Mouse (Mus musculus): ENCODE measurements around the gene Emc7. TPM values are rescaled to one million over a fixed set of nuclear protein-coding genes. Genes with fewer than 3 reads are reported as not detected.

Gene Emc7
- polyA plus RNA-seq, 1 experiment from 2014 or later: 17.5 TPM

DNA sequence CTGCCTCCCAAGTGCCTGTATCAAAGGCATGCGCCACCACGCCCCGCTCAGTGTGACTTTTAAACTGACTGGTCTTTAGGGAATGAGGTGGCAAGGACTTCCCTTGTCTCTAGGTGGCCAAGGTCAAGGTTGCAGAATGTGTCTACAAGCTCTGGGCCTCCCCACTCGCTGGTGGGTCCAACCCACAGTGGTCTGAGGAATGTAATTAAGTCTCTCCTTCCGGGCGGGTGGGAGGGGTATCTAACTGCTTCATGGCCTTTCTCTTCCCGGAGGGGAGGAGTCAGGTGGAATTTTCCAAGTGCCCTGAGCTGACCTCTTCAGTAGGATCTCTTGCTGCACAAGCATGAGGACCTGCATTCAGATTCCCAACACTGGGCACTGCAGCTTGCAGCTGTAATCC is 43.1 kb downstream of the Emc7 start:
- H3K27ac ChIP-seq (ENCODE audit: low read length): no peak overlapping the region
- no peaks in the 10 kb centered on the region for H3K27me3 ChIP-seq (ENCODE audit: control insufficient read depth, insufficient read depth, low read length)
- 65% methylated on average over 7 of the region's 7 CpGs for WGBS
- no peaks in the 10 kb centered on the region for H3K4me1 ChIP-seq (ENCODE audit: control insufficient read depth, insufficient read depth, low read length)
- no peak for ATAC-seq (ENCODE audit: insufficient number of reproducible peaks, insufficient read depth, low FRiP score, low read depth)
- no peaks in the 10 kb centered on the region for H3K36me3 ChIP-seq (ENCODE audit: control insufficient read depth, insufficient read depth, low read length)
- H3K9ac ChIP-seq (replicated peaks; ENCODE audit: low read depth, low read length): no peak overlapping the region
- H3K9me3 ChIP-seq (ENCODE audit: control insufficient read depth, low read depth, low read length): no peaks in the 10 kb centered on the region
- no peak overlapping the region for H3K4me2 ChIP-seq (replicated peaks; ENCODE audit: low read depth, low read length)
- H3K4me3 ChIP-seq (ENCODE audit: low read depth, low read length): no peak overlapping the region

DNA sequence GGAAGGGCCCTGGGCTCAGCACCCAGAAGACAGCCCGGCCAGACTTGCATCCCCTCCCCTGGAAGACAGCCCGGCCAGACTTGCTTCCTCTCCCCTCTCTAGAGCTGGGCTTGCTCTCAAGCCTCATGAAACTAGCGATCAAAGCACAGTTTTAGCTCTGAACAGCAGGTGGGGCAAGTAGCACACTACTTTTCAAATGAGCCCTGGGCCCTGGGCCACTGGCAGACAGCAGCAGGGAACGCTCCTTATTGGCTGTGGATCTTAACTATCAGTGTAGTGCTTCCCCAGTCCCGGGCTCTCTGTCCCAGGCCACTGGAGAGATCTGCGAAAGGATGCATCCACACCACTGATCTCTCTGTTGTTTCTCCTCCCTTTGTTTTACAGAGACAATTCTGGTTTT is 46.4 kb downstream of the Emc7 start:
- peak; percentile 81 for ATAC-seq (ENCODE audit: insufficient number of reproducible peaks, insufficient read depth, low FRiP score, low read depth)
- Histone ChIP-seq H3K27me3 (ENCODE audit: control insufficient read depth, insufficient read depth, low read length) (no peaks in the 10 kb centered on the region), H3K27ac (ENCODE audit: low read length) (no peak overlapping the region), H3K9ac (replicated peaks; ENCODE audit: low read depth, low read length) (no peak overlapping the region), H3K36me3 (ENCODE audit: control insufficient read depth, insufficient read depth, low read length) (no peaks in the 10 kb centered on the region), H3K4me1 (ENCODE audit: control insufficient read depth, insufficient read depth, low read length) (no peaks in the 10 kb centered on the region), H3K4me2 (replicated peaks; ENCODE audit: low read depth, low read length) (no peak overlapping the region), H3K9me3 (ENCODE audit: control insufficient read depth, low read depth, low read length) (no peaks in the 10 kb centered on the region), H3K4me3 (ENCODE audit: low read depth, low read length) (no peak overlapping the region)
- 5% methylated on average over 6 of the region's 6 CpGs for WGBS

DNA sequence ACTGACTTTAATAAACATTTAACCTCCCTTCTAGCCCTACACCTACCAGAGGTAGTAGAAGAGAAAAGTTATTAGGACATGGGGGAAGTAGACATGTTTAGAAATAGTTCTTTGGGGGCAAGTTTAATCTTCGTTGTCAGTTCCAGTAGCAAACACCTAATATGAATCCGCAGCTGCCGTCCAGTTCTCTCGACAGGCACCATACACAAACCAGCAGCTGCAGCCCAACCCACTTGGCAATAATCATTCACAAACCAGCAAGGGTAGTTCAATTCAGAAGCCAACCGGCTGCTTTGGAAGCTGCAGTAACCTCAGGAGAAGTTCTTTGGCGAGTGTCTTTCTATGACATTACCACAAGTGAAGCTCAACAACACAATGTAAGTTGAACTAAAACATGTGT is 49.2 kb downstream of the Emc7 start:
- no peaks in the 10 kb centered on the region for H3K4me1 ChIP-seq (ENCODE audit: control insufficient read depth, insufficient read depth, low read length)
- no peaks in the 10 kb centered on the region for H3K27me3 ChIP-seq (ENCODE audit: control insufficient read depth, insufficient read depth, low read length)
- 78% methylated on average over 6 of the region's 6 CpGs for WGBS
- no peak overlapping the region for H3K4me2 ChIP-seq (replicated peaks; ENCODE audit: low read depth, low read length)
- H3K27ac ChIP-seq (ENCODE audit: low read length): no peak overlapping the region
- no peak overlapping the region for H3K9ac ChIP-seq (replicated peaks; ENCODE audit: low read depth, low read length)
- no peaks in the 10 kb centered on the region for H3K9me3 ChIP-seq (ENCODE audit: control insufficient read depth, low read depth, low read length)
- H3K36me3 ChIP-seq (ENCODE audit: control insufficient read depth, insufficient read depth, low read length): no peaks in the 10 kb centered on the region
- H3K4me3 ChIP-seq (ENCODE audit: low read depth, low read length): no peak overlapping the region
- ATAC-seq (ENCODE audit: insufficient number of reproducible peaks, insufficient read depth, low FRiP score, low read depth): no peak

DNA sequence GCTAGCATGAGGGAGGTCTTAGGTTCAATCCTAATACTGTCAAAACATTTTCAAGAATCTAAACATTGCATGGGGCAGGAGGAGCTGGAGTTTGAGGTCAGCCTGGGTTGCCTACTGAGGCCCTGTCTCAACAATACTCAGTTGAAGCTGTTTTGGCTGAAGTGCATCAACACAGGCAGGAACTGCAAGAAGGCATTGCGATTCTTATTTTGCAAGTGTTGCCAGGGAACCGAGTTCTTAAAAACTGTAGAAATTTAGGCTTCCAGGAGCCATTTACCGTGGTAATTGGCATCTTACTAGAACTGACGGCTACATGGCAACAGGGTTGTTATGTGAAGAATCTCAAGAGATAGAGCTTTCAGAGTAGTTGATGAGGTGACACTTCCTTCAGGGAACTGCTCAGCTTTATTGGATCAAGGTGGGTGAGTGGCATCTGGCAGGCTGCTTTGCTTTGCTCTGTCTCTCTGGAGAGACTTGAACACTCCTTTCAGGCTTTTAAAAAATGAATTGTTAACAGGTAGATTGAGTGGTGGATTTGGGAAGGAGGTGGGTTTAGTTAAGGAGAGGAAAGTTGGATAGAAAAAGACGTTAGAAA is 52.1 kb downstream of the Emc7 start:
- no peaks in the 10 kb centered on the region for H3K27me3 ChIP-seq (ENCODE audit: control insufficient read depth, insufficient read depth, low read length)
- no peaks in the 10 kb centered on the region for H3K4me1 ChIP-seq (ENCODE audit: control insufficient read depth, insufficient read depth, low read length)
- no peak overlapping the region for H3K4me2 ChIP-seq (replicated peaks; ENCODE audit: low read depth, low read length)
- H3K9me3 ChIP-seq (ENCODE audit: control insufficient read depth, low read depth, low read length): no peaks in the 10 kb centered on the region
- H3K4me3 ChIP-seq (ENCODE audit: low read depth, low read length): no peak overlapping the region
- no peaks in the 10 kb centered on the region for H3K36me3 ChIP-seq (ENCODE audit: control insufficient read depth, insufficient read depth, low read length)
- no peak overlapping the region for H3K27ac ChIP-seq (ENCODE audit: low read length)
- ATAC-seq (ENCODE audit: insufficient number of reproducible peaks, insufficient read depth, low FRiP score, low read depth): no peak
- WGBS: 78% methylated on average over 5 of the region's 5 CpGs
- H3K9ac ChIP-seq (replicated peaks; ENCODE audit: low read depth, low read length): no peak overlapping the region

DNA sequence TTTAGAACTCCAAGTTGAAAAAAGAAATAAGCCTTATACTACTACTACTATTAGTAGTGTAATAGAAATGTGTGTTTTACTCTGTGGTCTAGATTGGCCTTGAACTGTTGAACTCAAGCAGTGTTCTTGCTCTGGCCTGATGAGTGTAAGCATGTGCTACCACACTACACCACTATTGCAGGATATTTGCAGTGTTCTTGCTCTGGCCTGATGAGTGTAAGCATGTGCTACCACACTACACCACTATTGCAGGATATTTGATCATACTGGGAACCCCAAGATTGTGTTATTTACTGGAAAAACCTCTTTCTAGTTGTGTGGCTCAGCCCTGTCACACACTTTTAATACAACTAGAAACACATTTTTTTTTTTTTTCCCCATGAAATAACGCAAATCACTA is 52.6 kb downstream of the Emc7 start:
- 100% methylated on average over 1 of the region's 1 CpGs for WGBS
- H3K27ac ChIP-seq (ENCODE audit: low read length): no peak overlapping the region
- H3K9ac ChIP-seq (replicated peaks; ENCODE audit: low read depth, low read length): no peak overlapping the region
- no peak for ATAC-seq (ENCODE audit: insufficient number of reproducible peaks, insufficient read depth, low FRiP score, low read depth)
- no peaks in the 10 kb centered on the region for H3K36me3 ChIP-seq (ENCODE audit: control insufficient read depth, insufficient read depth, low read length)
- no peaks in the 10 kb centered on the region for H3K9me3 ChIP-seq (ENCODE audit: control insufficient read depth, low read depth, low read length)
- H3K4me3 ChIP-seq (ENCODE audit: low read depth, low read length): no peak overlapping the region
- H3K27me3 ChIP-seq (ENCODE audit: control insufficient read depth, insufficient read depth, low read length): no peaks in the 10 kb centered on the region
- H3K4me2 ChIP-seq (replicated peaks; ENCODE audit: low read depth, low read length): no peak overlapping the region
- no peaks in the 10 kb centered on the region for H3K4me1 ChIP-seq (ENCODE audit: control insufficient read depth, insufficient read depth, low read length)

DNA sequence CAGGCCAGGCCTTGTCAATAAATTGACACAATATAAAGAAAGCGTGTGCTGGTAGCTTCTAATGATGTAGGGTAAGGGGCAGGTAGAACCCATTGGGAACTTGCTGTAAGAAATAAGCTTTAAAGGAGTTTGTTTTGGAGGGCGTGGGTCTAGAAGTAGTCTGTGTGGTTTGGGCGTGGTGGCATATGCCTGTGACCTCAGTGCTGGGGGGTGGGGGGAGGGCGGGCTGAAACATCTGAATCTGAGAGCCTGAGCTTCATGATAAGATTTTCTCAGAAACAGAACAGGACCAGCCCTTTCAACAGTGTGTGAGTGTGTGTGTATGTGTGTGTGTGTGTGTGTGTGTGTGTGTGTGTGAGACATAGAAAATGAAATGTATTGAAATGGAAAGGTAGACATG is 55.3 kb downstream of the Emc7 start:
- Histone ChIP-seq H3K4me1 (ENCODE audit: control insufficient read depth, insufficient read depth, low read length) (no peaks in the 10 kb centered on the region), H3K4me3 (ENCODE audit: low read depth, low read length) (no peak overlapping the region), H3K9me3 (ENCODE audit: control insufficient read depth, low read depth, low read length) (no peaks in the 10 kb centered on the region), H3K4me2 (replicated peaks; ENCODE audit: low read depth, low read length) (no peak overlapping the region), H3K36me3 (ENCODE audit: control insufficient read depth, insufficient read depth, low read length) (no peaks in the 10 kb centered on the region), H3K9ac (replicated peaks; ENCODE audit: low read depth, low read length) (no peak overlapping the region), H3K27ac (ENCODE audit: low read length) (no peak overlapping the region), H3K27me3 (ENCODE audit: control insufficient read depth, insufficient read depth, low read length) (no peaks in the 10 kb centered on the region)
- peak; percentile 90 for ATAC-seq (ENCODE audit: insufficient number of reproducible peaks, insufficient read depth, low FRiP score, low read depth)
- 74% methylated on average over 4 of the region's 4 CpGs for WGBS

DNA sequence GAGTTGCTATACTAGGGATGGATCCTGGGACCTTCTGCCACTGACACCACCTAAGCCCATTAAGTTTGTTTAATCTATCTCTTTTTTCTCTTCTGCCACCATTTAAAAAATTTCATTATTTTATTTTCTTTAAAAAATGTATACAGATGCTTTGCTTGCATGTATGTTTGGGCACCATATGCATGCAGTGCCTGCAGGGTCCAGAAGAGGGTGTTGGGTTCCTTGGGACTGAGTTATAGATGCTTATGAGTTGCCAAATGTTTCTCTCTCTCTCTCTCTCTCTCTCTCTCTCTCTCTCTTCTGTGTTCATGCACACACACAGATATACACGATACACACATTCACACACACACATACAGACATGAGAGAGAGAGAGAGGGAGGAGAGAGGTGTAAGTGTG is 58.2 kb downstream of the Emc7 start:
- Histone ChIP-seq H3K4me2 (replicated peaks; ENCODE audit: low read depth, low read length) (no peak overlapping the region), H3K27ac (ENCODE audit: low read length) (no peak overlapping the region), H3K36me3 (ENCODE audit: control insufficient read depth, insufficient read depth, low read length) (no peaks in the 10 kb centered on the region; the same call in 1 of the 2 replicates), H3K27me3 (ENCODE audit: control insufficient read depth, insufficient read depth, low read length) (no peaks in the 10 kb centered on the region), H3K9ac (replicated peaks; ENCODE audit: low read depth, low read length) (no peak overlapping the region), H3K4me1 (ENCODE audit: control insufficient read depth, insufficient read depth, low read length) (no peaks in the 10 kb centered on the region), H3K9me3 (ENCODE audit: control insufficient read depth, low read depth, low read length) (no peaks in the 10 kb centered on the region), H3K4me3 (ENCODE audit: low read depth, low read length) (no peak overlapping the region)
- ATAC-seq (ENCODE audit: insufficient number of reproducible peaks, insufficient read depth, low FRiP score, low read depth): no peak
- WGBS: 80% methylated on average over 1 of the region's 1 CpGs

DNA sequence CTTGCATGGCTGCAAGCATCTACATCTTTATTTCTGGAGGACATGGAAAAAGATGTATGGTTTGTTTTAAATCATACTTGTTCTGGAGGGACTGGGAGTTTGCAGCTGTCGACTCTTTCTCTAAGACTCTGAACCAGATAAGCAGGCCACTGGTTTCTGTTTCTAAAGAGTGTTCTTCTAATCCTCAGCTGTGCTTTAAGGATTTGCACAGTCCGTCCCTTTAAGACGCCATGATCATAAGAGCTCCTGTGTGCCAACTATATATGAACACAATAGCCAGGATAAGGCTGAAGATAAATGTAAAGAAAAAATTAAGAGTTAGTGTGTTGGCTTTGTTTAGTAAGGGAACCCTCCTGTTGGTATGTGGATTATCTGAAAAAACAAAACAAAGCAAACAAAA is 61.9 kb downstream of the Emc7 start:
- Histone ChIP-seq H3K36me3 (ENCODE audit: control insufficient read depth, insufficient read depth, low read length) (no peaks in the 10 kb centered on the region; the same call in 1 of the 2 replicates), H3K4me1 (ENCODE audit: control insufficient read depth, insufficient read depth, low read length) (no peaks in the 10 kb centered on the region), H3K27ac (ENCODE audit: low read length) (no peak overlapping the region), H3K27me3 (ENCODE audit: control insufficient read depth, insufficient read depth, low read length) (no peaks in the 10 kb centered on the region), H3K4me3 (ENCODE audit: low read depth, low read length) (no peak overlapping the region), H3K9me3 (ENCODE audit: control insufficient read depth, low read depth, low read length) (no peaks in the 10 kb centered on the region; the same call in 1 of the 2 replicates), H3K4me2 (replicated peaks; ENCODE audit: low read depth, low read length) (no peak overlapping the region), H3K9ac (replicated peaks; ENCODE audit: low read depth, low read length) (no peak overlapping the region)
- WGBS: 55% methylated on average over 3 of the region's 3 CpGs
- ATAC-seq (ENCODE audit: insufficient number of reproducible peaks, insufficient read depth, low FRiP score, low read depth): no peak

DNA sequence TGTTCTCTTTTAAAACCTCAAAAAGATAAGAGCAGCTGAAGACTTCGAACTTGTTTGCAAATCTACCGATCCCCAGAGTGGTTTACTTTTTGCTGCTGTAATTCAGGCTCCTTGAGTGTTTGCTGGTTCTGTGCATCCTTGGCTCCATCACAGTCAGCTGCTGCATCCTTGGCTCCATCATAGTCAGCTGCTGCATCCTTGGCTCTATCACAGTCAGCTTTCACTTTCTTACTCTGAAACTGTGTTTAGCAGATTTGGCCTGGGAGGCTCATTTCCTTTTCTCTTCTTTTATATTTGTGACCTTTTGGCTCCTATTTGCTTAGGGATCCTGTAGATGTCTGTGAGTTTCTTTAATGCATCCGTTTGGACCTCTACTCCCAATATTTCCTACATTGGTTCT is 62.4 kb downstream of the Emc7 start:
- Histone ChIP-seq H3K4me2 (replicated peaks; ENCODE audit: low read depth, low read length) (no peak overlapping the region), H3K4me3 (ENCODE audit: low read depth, low read length) (no peak overlapping the region), H3K9me3 (ENCODE audit: control insufficient read depth, low read depth, low read length) (no peaks in the 10 kb centered on the region; the same call in 1 of the 2 replicates), H3K36me3 (ENCODE audit: control insufficient read depth, insufficient read depth, low read length) (no peaks in the 10 kb centered on the region; the same call in 1 of the 2 replicates), H3K4me1 (ENCODE audit: control insufficient read depth, insufficient read depth, low read length) (no peaks in the 10 kb centered on the region), H3K9ac (replicated peaks; ENCODE audit: low read depth, low read length) (no peak overlapping the region), H3K27ac (ENCODE audit: low read length) (no peak overlapping the region), H3K27me3 (ENCODE audit: control insufficient read depth, insufficient read depth, low read length) (no peaks in the 10 kb centered on the region)
- WGBS: 68% methylated on average over 3 of the region's 3 CpGs
- no peak for ATAC-seq (ENCODE audit: insufficient number of reproducible peaks, insufficient read depth, low FRiP score, low read depth)
